Mouse (Mus musculus) embryonic fibroblast, embryonic 13.5 days (primary cell): ENCODE measurements at regions not wholly inside any gene's neighbourhood (a gene's known extent, or its start where the extent isn't known, plus 50 kb on each side); places are given as distances from the start of the nearest gene placed in this dataset.

ENCODE experiments used
- CTCF ChIP-seq: IDR thresholded peaks from 2 replicates; pipeline ENCODE4 v1.5.1; 2011; ENCODE audit warnings: mild to moderate bottlenecking, control low read depth, low read length, moderate library complexity, borderline replicate concordance; ENCODE audit not compliant: insufficient read depth
- POLR2A ChIP-seq: IDR thresholded peaks from 2 replicates; pipeline ENCODE4 v1.6.1; 2011; ENCODE audit warnings: low read depth, mild to moderate bottlenecking, control low read depth, low read length, moderate library complexity

- no peak for TF ChIP-seq POLR2A
- TF ChIP-seq CTCF, result no peak
Observed at GRCm38 (mm10) chr16:5700731-5701255, 184.4 kb upstream of the Rbfox1 start.
